Mouse (Mus musculus) embryonic facial prominence, embryonic 13.5 days (tissue): ENCODE results near the gene Fgfr2. TPM values are rescaled to one million over a fixed set of nuclear protein-coding genes. Genes with fewer than 3 reads are reported as not detected.
A peak's percentile ranks its signal among the peaks of the same experiment; 100 is the strongest.

Experiments used
- ATAC-seq: fragments of 200-750 bp; cut with Nextera tagmentation; 2 replicates; pipeline ENCODE4 v1.8.0; 2017; ENCODE audit warnings: low read depth; ENCODE audit not compliant: insufficient number of reproducible peaks, insufficient read depth, low FRiP score, low TSS enrichment
- H3K27ac ChIP-seq: fragments of 300-500 bp; sonication (generic); 2 replicates; pipeline ENCODE4 v1.5.1; 2015; ENCODE audit warnings: moderate library complexity, mild to moderate bottlenecking, inconsistent platforms
- H3K27me3 ChIP-seq: fragments of 300-500 bp; sonication (generic); 2 replicates; pipeline ENCODE4 v1.6.1; 2015; ENCODE audit warnings: mild to moderate bottlenecking, inconsistent platforms
- H3K36me3 ChIP-seq: fragments of 300-500 bp; sonication (generic); 2 replicates; pipeline ENCODE4 v1.6.1; 2015; ENCODE audit warnings: mild to moderate bottlenecking, inconsistent platforms
- H3K4me1 ChIP-seq: fragments of 300-500 bp; sonication (generic); 2 replicates; pipeline ENCODE4 v1.6.1; 2015; ENCODE audit warnings: inconsistent platforms
- H3K4me2 ChIP-seq: fragments of 300-500 bp; sonication (generic); 2 replicates; pipeline ENCODE4 v1.6.1; 2015; ENCODE audit warnings: moderate library complexity, mild to moderate bottlenecking, inconsistent platforms
- H3K4me3 ChIP-seq: fragments of 300-500 bp; sonication (generic); 2 replicates; pipeline ENCODE4 v1.5.1; 2015; ENCODE audit warnings: mild to moderate bottlenecking, inconsistent platforms
- H3K9ac ChIP-seq: fragments of 300-500 bp; sonication (generic); 2 replicates; pipeline ENCODE4 v1.6.1; 2015; ENCODE audit warnings: mild to moderate bottlenecking, inconsistent platforms
- H3K9me3 ChIP-seq: fragments of 300-500 bp; sonication (generic); 2 replicates; pipeline ENCODE4 v1.6.1; 2016; ENCODE audit warnings: inconsistent platforms
- WGBS: fragments of 180-500 bp; shearing (Covaris S2); methylation state at CpG from one replicate; pipeline ENCODE4 v1.1.7; 2015; ENCODE audit warnings: mixed read lengths; 5-methylcytosine and 5-hydroxymethylcytosine counted together
- microRNA-seq: library from miRNA; unstranded; fragments of <30 nt; microRNA quantifications from one replicate; pipeline ENCODE4, GENCODE M21; 2016
- polyA plus RNA-seq: library from polyadenylated mRNA; unstranded; fragments of >200 nt; fragmentation: Nextera tagmentation; extraction: Ambion mirVana; gene quantifications from 2 replicates; pipeline ENCODE4 v1.2.1, GENCODE M21; 2015

Gene Fgfr2
- polyA plus RNA-seq, 1 experiment from 2014 or later: 174 TPM

DNA sequence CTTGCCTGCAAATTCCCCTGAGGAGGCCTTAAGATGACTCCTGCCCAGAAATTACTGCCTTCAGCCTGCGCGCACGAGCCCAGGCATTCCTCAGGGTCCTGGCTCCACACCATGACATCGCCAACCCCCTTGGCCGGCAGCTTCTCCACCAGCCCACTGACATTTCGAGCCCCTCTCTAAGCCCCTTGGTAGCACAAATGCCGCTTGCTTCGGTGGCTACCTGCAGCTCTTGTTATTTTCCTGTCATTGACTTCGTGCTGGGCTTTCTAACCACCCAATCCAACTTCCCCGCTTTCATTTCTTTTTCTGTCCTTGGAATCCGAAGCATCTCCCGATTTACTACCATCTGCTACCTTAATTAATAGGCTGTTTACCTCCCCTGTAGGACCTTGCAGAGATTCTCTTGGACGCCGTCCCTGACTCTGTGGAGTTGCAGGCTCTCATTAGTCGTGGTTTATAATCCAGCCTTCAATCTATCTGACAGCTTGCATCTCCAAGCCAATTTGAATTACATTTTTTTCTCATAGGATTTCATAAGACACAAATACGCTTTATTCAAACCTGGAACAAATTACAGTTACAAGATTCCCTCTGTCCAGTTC, 2993.7 kb downstream of the Fgfr2 start:
- ATAC-seq: no peak
- 17% methylated on average over 16 of the region's 16 CpGs for WGBS
- peak overlapping the region; percentile 39 for H3K4me2 ChIP-seq
- no peaks in the 10 kb centered on the region for H3K27me3 ChIP-seq
- H3K4me1 ChIP-seq: peaks cover 30% of the 10 kb centered on the region
- no peaks in the 10 kb centered on the region for H3K36me3 ChIP-seq
- no peak overlapping the region for H3K9ac ChIP-seq
- no peak overlapping the region for H3K4me3 ChIP-seq
- no peaks in the 10 kb centered on the region for H3K9me3 ChIP-seq
- peak overlapping the region; percentile 55; the same call in 1 of the 2 replicates for H3K27ac ChIP-seq

DNA sequence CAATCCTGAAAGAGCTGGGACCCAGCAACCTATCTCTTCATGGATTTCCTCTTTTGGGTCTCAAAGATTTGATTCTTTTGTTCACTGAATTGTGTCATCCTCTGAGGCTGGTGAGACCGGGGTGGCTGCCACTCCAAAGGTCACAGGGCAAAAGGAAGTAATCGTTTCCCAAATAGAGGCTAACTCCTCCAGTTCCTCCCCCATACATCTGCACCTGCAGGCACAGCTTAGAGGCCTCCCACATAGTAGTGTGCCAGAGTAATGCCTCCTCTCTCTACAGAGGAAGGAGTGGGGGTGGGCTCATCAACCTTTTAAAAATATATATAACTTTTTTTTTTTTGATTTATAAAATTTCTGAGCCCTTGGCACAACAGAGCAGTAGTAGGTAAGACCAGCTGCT, 3001.6 kb downstream of the Fgfr2 start:
- Histone ChIP-seq H3K9me3 (no peaks in the 10 kb centered on the region), H3K36me3 (no peaks in the 10 kb centered on the region), H3K4me1 (peaks cover 31% of the 10 kb centered on the region), H3K4me2 (no peak overlapping the region), H3K27ac (no peak overlapping the region), H3K9ac (no peak overlapping the region), H3K27me3 (no peaks in the 10 kb centered on the region), H3K4me3 (no peak overlapping the region)
- no peak for ATAC-seq
- 8% methylated on average over 2 of the region's 2 CpGs for WGBS

- Histone ChIP-seq H3K4me2 (no peak overlapping the region), H3K4me3 (no peak overlapping the region), H3K9ac (no peak overlapping the region), H3K27ac (no peak overlapping the region; the same call in 1 of the 2 replicates), H3K36me3 (no peaks in the 10 kb centered on the region), H3K27me3 (no peaks in the 10 kb centered on the region), H3K4me1 (peaks cover 31% of the 10 kb centered on the region), H3K9me3 (no peaks in the 10 kb centered on the region)
- 47% methylated on average over 6 of the region's 6 CpGs for WGBS
- no peak for ATAC-seq
These were observed 3003.7 kb downstream of the Fgfr2 start for GRCm38 (mm10) chr7:130119466-130119865.

DNA sequence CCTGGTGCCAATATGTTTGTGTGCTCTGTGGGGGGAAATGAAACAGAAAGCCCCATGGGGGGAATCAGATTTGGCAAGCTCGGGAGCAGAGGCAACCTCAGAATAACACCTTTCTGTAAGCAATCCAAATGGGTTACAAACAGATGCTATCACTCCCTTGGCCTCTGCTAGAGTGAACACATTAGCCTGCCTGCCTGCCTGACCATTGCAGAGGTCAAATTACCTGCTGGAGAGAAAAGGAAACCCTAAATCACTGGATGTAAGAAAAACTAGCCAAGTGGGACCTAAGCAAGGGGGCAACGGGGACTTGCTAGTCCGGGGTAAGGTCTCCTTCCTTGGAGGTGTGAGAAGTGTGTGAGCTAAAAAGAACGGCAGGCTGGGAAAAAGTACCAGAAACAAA, 3004.4 kb downstream of the Fgfr2 start:
- ATAC-seq: no peak
- 11% methylated on average over 4 of the region's 4 CpGs for WGBS
- no peaks in the 10 kb centered on the region for H3K27me3 ChIP-seq
- no peaks in the 10 kb centered on the region for H3K36me3 ChIP-seq
- no peak overlapping the region for H3K4me2 ChIP-seq
- H3K27ac ChIP-seq: peak overlapping the region; percentile 29; the same call in 1 of the 2 replicates
- H3K4me1 ChIP-seq: peaks cover 31% of the 10 kb centered on the region
- H3K9me3 ChIP-seq: no peaks in the 10 kb centered on the region
- no peak overlapping the region for H3K9ac ChIP-seq
- H3K4me3 ChIP-seq: no peak overlapping the region

DNA sequence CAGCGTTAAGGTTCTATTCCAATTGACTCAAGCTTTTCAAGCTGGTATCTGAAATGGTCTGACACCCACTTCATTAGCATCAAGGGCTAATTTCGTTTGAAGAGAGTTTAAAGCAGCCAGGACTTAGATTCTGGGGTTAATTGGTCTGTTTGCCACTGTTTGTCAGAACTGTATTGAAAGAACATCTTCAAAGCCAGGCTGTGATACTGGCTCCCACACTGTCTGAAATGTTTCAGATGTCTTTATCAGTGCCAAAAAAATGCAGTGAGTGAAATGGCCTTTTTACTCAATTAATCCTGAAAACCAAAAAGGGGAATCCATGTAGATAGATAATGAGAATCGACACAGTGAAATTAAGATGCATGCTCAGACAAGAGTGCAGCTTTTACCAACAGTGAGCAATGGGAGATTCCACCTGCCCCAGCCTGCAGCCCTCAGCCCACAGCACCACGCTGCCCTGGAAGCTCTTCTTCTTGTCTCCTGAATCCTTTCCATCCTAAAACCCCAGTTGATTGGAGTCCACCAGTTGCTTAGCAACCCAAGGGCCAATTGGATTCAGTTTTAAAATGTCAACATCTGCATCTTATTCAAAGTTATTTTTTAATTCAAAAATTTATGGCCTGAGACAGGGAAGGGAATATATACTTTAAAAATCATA, 3005.6 kb downstream of the Fgfr2 start:
- H3K36me3 ChIP-seq: no peaks in the 10 kb centered on the region
- no peak for ATAC-seq
- H3K9me3 ChIP-seq: no peaks in the 10 kb centered on the region
- H3K4me2 ChIP-seq: no peak overlapping the region
- 40% methylated on average over 4 of the region's 4 CpGs for WGBS
- H3K9ac ChIP-seq: no peak overlapping the region
- no peak overlapping the region for H3K4me3 ChIP-seq
- peak overlapping the region; percentile 45; the same call in 1 of the 2 replicates for H3K27ac ChIP-seq
- H3K4me1 ChIP-seq: peaks cover 31% of the 10 kb centered on the region
- H3K27me3 ChIP-seq: no peaks in the 10 kb centered on the region

DNA sequence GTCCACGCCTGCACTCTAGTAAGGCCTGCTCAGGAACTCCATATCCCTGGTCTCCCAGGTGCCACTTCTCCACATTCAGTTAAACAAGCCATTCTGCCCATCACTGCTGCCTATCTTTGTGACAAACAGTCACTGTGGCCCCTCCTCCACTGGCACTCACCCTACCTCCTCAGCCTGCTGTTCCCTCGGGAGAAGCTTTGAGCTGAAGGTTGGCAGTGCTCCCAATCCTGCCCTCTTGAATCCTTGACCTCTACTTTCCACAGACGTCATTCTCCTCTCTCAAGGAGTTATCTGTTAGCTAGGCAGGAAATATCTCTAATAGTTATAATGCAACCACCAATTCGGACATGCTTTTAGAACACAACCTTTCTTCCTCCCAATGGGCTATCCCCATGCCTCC, 3008.7 kb downstream of the Fgfr2 start:
- no peak overlapping the region for H3K4me2 ChIP-seq
- 73% methylated on average over 4 of the region's 4 CpGs for WGBS
- no peaks in the 10 kb centered on the region for H3K36me3 ChIP-seq
- H3K27ac ChIP-seq: no peak overlapping the region
- peaks cover 27% of the 10 kb centered on the region for H3K4me1 ChIP-seq
- H3K9ac ChIP-seq: no peak overlapping the region
- ATAC-seq: no peak
- no peak overlapping the region for H3K4me3 ChIP-seq
- H3K9me3 ChIP-seq: no peaks in the 10 kb centered on the region
- no peaks in the 10 kb centered on the region for H3K27me3 ChIP-seq

Small RNAs within 50 kb of the gene (microRNA-seq; reads per million reads assigned to microRNA genes)
- gene Mir7061: not detected

Other genes starting within 250 kb of the Fgfr2 start
- gene Zranb1, start 192.2 kb downstream of the Fgfr2 start, polyA plus RNA-seq: 14.2 and 17.6 TPM in 2 replicates
- 93.4 and 107 TPM in 2 replicates for gene Ctbp2, start 1.0 kb upstream of the Fgfr2 start, polyA plus RNA-seq